10 mouse cellular contexts compared by ENCODE assay signal in genomic region chr14:59643582-59643981, GRCm38 (mm10). TPM values are rescaled to one million over a fixed set of nuclear protein-coding genes. Genes with fewer than 3 reads are reported as not detected.
DNase-seq lines count a peak whose midpoint lies in the region; ATAC-seq and TF ChIP-seq lines count a peak whose summit lies in the region.
"Had no signal": no experiment of that assay in that cellular context is flagged by ENCODE, and none has a peak within 500 bp of the region (broad histone marks: within the 10 kb centered on the region; RNA-seq: fewer than 3 reads in every experiment).

No protein-coding gene starts in this region.

- TF ChIP-seq EP300 in CH12.LX (IDR thresholded peaks at IDR 0.05; ENCODE audit: low read length) = no peak

- TF ChIP-seq POLR2A in CH12.LX (IDR thresholded peaks at IDR 0.05; ENCODE audit: low read depth, low read length) = no peak

- H3K9ac ChIP-seq in kidney, embryonic 15.5 days = no peak overlapping the region
- H3K9ac ChIP-seq in CH12.LX (ENCODE audit: insufficient read depth, low read depth) = no peak overlapping the region
- H3K9ac ChIP-seq: limb, embryonic 12.5 days; midbrain, embryonic 13.5 days had no signal

- no peaks in the 10 kb centered on the region for H3K36me3 ChIP-seq in kidney, embryonic 15.5 days
- H3K36me3 ChIP-seq in CH12.LX (replicated peaks in 1 of 2; ENCODE audit: control insufficient read depth in 1 of 2, insufficient read depth in 1 of 2, low read length in 1 of 2) = no peaks in the 10 kb centered on the region
- H3K36me3 ChIP-seq: limb, embryonic 12.5 days; midbrain, embryonic 13.5 days had no signal

- ATAC-seq in kidney, embryonic 15.5 days (replicated peaks; ENCODE audit: low FRiP score) = no peak
- peak; percentile 27 to 62; a peak in 2 of 4 replicates for ATAC-seq in hematopoietic stem cell, adult 5-6 weeks (replicated peaks in 1 of 2; ENCODE audit: insufficient read depth in 1 of 2, low FRiP score in 2 of 2, low TSS enrichment in 1 of 2, low read depth in 1 of 2, poor library complexity in 2 of 2, severe bottlenecking in 2 of 2)
- ATAC-seq: midbrain, embryonic 13.5 days had no signal

- no peak overlapping the region for H3K4me2 ChIP-seq in kidney, embryonic 15.5 days
- H3K4me2 ChIP-seq in CH12.LX (ENCODE audit: insufficient read depth, low read depth, poor library complexity, severe bottlenecking) = no peak overlapping the region
- H3K4me2 ChIP-seq: limb, embryonic 12.5 days; midbrain, embryonic 13.5 days had no signal

- peaks cover 48% of the 10 kb centered on the region for H3K4me1 ChIP-seq in kidney, embryonic 15.5 days
- H3K4me1 ChIP-seq in CH12.LX (ENCODE audit: control insufficient read depth in 1 of 2, insufficient read depth in 2 of 2) = peaks cover 12 to 14% of the 10 kb centered on the region in 2 experiments; a peak in 3 of 4 replicates

- WGBS in kidney, embryonic 15.5 days = 28% methylated on average over 12 of the region's 12 CpGs

- TF ChIP-seq RAD21 in CH12.LX (IDR thresholded peaks at IDR 0.05; ENCODE audit: low read depth, low read length) = no peak

- dilution Hi-C loops in CH12.LX (cut with MboI; ENCODE audit: extremely low pct_ligation_motif_present, extremely low pct_unique_long_range_greater_than_20kb, low sequenced_read_pairs) = no loop called here

- no peak overlapping the region for H3K4me3 ChIP-seq in kidney, embryonic 15.5 days (replicated peaks)
- no peak overlapping the region for H3K4me3 ChIP-seq in CH12.LX (replicated peaks in 1 of 3; ENCODE audit: low read depth in 2 of 3, low read length in 2 of 3, poor library complexity in 1 of 3)
- H3K4me3 ChIP-seq: limb, embryonic 12.5 days; midbrain, embryonic 13.5 days had no signal

- in situ Hi-C loops in CH12.LX (cut with MboI; ENCODE audit: low pct_ligation_motif_present, low pct_unique_long_range_greater_than_20kb, low sequenced_read_pairs) = no loop called here

- TF ChIP-seq CTCF in CH12.LX (conservative IDR thresholded peaks at IDR 0.05 in 1 of 2, IDR thresholded peaks at IDR 0.05 in 1 of 2; ENCODE audit: low read depth in 2 of 2, low read length in 2 of 2) = no peak

- H3K9me3 ChIP-seq in kidney, embryonic 15.5 days (replicated peaks) = no peaks in the 10 kb centered on the region
- no peaks in the 10 kb centered on the region for H3K9me3 ChIP-seq in CH12.LX (replicated peaks; ENCODE audit: low read length)
- H3K9me3 ChIP-seq: limb, embryonic 12.5 days; midbrain, embryonic 13.5 days had no signal

- H3K79me2 ChIP-seq in CH12.LX (replicated peaks; ENCODE audit: control insufficient read depth, extremely low read depth, insufficient read depth, poor library complexity, severe bottlenecking) = no peaks in the 10 kb centered on the region

- peak; percentile 46 for DNase-seq in kidney, postnatal 10 days
- peak; percentile 25 for DNase-seq in CH12.LX (ENCODE audit: extremely low read depth)
- DNase-seq in thymus, postnatal 10 days (ENCODE audit: low spot score in 2 of 2) = peak; percentile 41 to 52
- DNase-seq in right cerebral cortex, postnatal 10 days (ENCODE audit: low spot score in 2 of 2) = no peak
- no peak for DNase-seq in yolk sac, embryonic 10.5 days (ENCODE audit: low spot score)

- no peak overlapping the region for H3K27ac ChIP-seq in kidney, embryonic 15.5 days
- H3K27ac ChIP-seq in CH12.LX (ENCODE audit: insufficient read depth, low read depth) = no peak overlapping the region
- H3K27ac ChIP-seq: limb, embryonic 12.5 days; midbrain, embryonic 13.5 days; stomach, postnatal 0 days had no signal

- H3K27me3 ChIP-seq in kidney, embryonic 15.5 days = no peaks in the 10 kb centered on the region; the same call in none of the 2 replicates
- no peaks in the 10 kb centered on the region for H3K27me3 ChIP-seq in CH12.LX (replicated peaks)
- H3K27me3 ChIP-seq: limb, embryonic 12.5 days had no signal

TF ChIP-seq in CH12.LX, 34 proteins besides CTCF, POLR2A, EP300 and RAD21:
- TF ChIP-seq MAX (IDR thresholded peaks at IDR 0.05; ENCODE audit: low read length) = peak; percentile 66; the same call in 1 of the 2 replicates
- TF ChIP-seq TCF12 (IDR thresholded peaks at IDR 0.05; ENCODE audit: low read depth, low read length) = no peak
- no peak for TF ChIP-seq CHD2 (IDR thresholded peaks at IDR 0.05; ENCODE audit: low read length)

RNA-seq across cellular contexts. Expression of gene Shisa2, which starts 18.5 kb away (rescaled TPM):
- 15.3 and 16.0 TPM in 2 replicates for polyA plus RNA-seq in kidney, embryonic 15.5 days (2015; fragmentation: Nextera tagmentation; extraction: Ambion mirVana)
- total RNA-seq in CH12.LX (2012; rRNA removed) = 0.08 TPM in 1 of 2 replicates, not detected in the other
- 0.16 and 0.36 TPM in 2 replicates for total RNA-seq in CH12.LX (2014; rRNA removed)
- polyA plus RNA-seq in CH12.LX (2012; ENCODE audit: insufficient read length, low read depth) = 0.11 and 0.21 TPM in 2 replicates
- total RNA-seq in hematopoietic stem cell, adult 5-6 weeks (2017) = 0.79 TPM in 1 of 2 replicates, not detected in the other

RNA-seq across cellular contexts. Expression of gene Cdadc1, which starts 45.8 kb away (rescaled TPM):
- polyA plus RNA-seq in kidney, embryonic 15.5 days (2015; fragmentation: Nextera tagmentation; extraction: Ambion mirVana) = 33.9 and 36.0 TPM in 2 replicates
- total RNA-seq in CH12.LX (2012; rRNA removed) (9.2 and 11.0 TPM in 2 replicates), CH12.LX (2014; rRNA removed) (5.3 and 11.1 TPM in 2 replicates)
- 21.7 and 24.7 TPM in 2 replicates for polyA plus RNA-seq in CH12.LX (2012; ENCODE audit: insufficient read length, low read depth)
- 24.8 and 31.5 TPM in 2 replicates for total RNA-seq in hematopoietic stem cell, adult 5-6 weeks (2017)

Comparison
In these comparisons a context has a peak if more than half of its experiments do, and no peak if none do; other contexts are left out.
1. DNase-seq: peak in kidney, postnatal 10 days (single experiment), CH12.LX (single experiment) and thymus, postnatal 10 days (2 of 2); none in right cerebral cortex, postnatal 10 days (0 of 2) and yolk sac, embryonic 10.5 days (single experiment).